Mouse (Mus musculus): ENCODE data around the gene Zmiz1.

GRCm38 (mm10) chr14:25522415-25522814 is 63.4 kb downstream of the Zmiz1 start:
- TF ChIP-seq GATA1 (IDR thresholded peaks at IDR 0.05; ENCODE audit: borderline replicate concordance, low read length): no peak
- TF ChIP-seq FLI1 (IDR thresholded peaks at IDR 0.05; ENCODE audit: low read length): no peak
